Mouse (Mus musculus): ENCODE data around the gene 1700019D03Rik.

DNA sequence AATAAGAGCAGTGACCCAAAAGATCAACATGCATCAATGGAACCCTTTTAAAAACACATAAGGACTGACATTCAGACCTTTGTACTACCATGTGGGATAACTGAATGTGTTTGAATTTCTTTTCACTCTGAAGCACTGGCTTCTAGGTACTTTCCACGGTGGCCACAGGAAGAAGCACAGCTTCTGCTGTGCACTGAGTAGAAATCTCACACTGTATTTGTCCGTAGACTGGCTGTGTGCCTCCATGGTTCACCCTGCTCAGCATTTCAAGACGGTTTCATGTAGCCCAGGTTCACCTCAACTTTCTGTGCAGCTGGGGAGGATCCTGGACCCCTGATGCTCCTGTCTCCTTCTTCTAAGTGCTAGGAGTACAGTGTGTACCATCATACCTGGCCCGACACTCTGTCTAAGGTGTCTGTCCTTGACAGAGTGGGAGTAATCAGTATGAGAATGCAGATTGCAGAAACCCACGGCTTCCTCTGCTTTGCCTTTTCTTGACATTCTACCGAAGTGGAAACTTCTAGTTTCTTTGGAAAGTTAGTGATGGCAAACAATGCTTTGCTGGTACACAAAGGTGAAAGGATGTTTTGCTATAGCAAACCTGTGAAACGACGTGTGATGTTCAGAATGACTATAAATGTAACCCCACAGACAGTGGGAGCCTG, 29.9 kb upstream of the 1700019D03Rik start:
- TF ChIP-seq CTCF (IDR thresholded peaks at IDR 0.05; ENCODE audit: low read depth, low read length) (no peak), TAL1 (conservative IDR thresholded peaks at IDR 0.05; ENCODE audit: low read depth, low read length) (no peak)

Measured in G1E (cell line).